Mouse (Mus musculus): ENCODE data around the gene A930017K11Rik. TPM values are rescaled to one million over a fixed set of nuclear protein-coding genes. Genes with fewer than 3 reads are reported as not detected.
A peak's percentile ranks its signal among the peaks of the same experiment; 100 is the strongest.

The A930017K11Rik gene
- polyA plus RNA-seq, 1 experiment from 2014 or later: 0.55 TPM

GRCm38 (mm10) chr17:25970954-25971707 is 18.8 kb upstream of the A930017K11Rik start:
- Histone ChIP-seq H3K27ac (no peak overlapping the region), H3K4me1 (peaks cover 7% of the 10 kb centered on the region), H3K36me3 (peaks cover 17% of the 10 kb centered on the region; the same call in 1 of the 2 replicates), H3K9me3 (no peaks in the 10 kb centered on the region), H3K27me3 (ENCODE audit: insufficient read depth, poor library complexity, severe bottlenecking) (no peaks in the 10 kb centered on the region), H3K4me3 (no peak overlapping the region)
- WGBS: 84% methylated on average over 4 of the region's 4 CpGs
- DNase-seq (ENCODE audit: low spot score): no peak

GRCm38 (mm10) chr17:25970448-25970847 is 18.1 kb upstream of the A930017K11Rik start:
- Histone ChIP-seq H3K27ac (no peak overlapping the region), H3K4me3 (no peak overlapping the region), H3K4me1 (peaks cover 7% of the 10 kb centered on the region), H3K9me3 (no peaks in the 10 kb centered on the region), H3K27me3 (ENCODE audit: insufficient read depth, poor library complexity, severe bottlenecking) (no peaks in the 10 kb centered on the region), H3K36me3 (peaks cover 17% of the 10 kb centered on the region)
- DNase-seq (ENCODE audit: low spot score): no peak
- 94% methylated on average over 9 of the region's 9 CpGs for WGBS

- H3K4me1 ChIP-seq: peaks cover 6% of the 10 kb centered on the region
- H3K4me3 ChIP-seq: no peak overlapping the region
- DNase-seq (ENCODE audit: low spot score): no peak
- peaks cover 34% of the 10 kb centered on the region for H3K36me3 ChIP-seq
- H3K9me3 ChIP-seq: no peaks in the 10 kb centered on the region
- WGBS: 80% methylated on average over 1 of the region's 1 CpGs
- no peaks in the 10 kb centered on the region for H3K27me3 ChIP-seq (ENCODE audit: insufficient read depth, poor library complexity, severe bottlenecking)
- H3K27ac ChIP-seq: no peak overlapping the region
Measured at GRCm38 (mm10) chr17:25968176-25968575, 15.8 kb upstream of the A930017K11Rik start.

- no peak overlapping the region for H3K4me3 ChIP-seq
- DNase-seq (ENCODE audit: low spot score): no peak
- H3K27me3 ChIP-seq (ENCODE audit: insufficient read depth, poor library complexity, severe bottlenecking): no peaks in the 10 kb centered on the region
- no peak overlapping the region for H3K27ac ChIP-seq
- peaks cover 35% of the 10 kb centered on the region for H3K36me3 ChIP-seq
- H3K4me1 ChIP-seq: peaks cover under 1% of the 10 kb centered on the region
- 74% methylated on average over 3 of the region's 3 CpGs for WGBS
- H3K9me3 ChIP-seq: no peaks in the 10 kb centered on the region
Measured at GRCm38 (mm10) chr17:25967652-25968051, 15.3 kb upstream of the A930017K11Rik start.

GRCm38 (mm10) chr17:25964271-25964670 is 11.9 kb upstream of the A930017K11Rik start:
- Histone ChIP-seq H3K9me3 (no peaks in the 10 kb centered on the region), H3K36me3 (peaks cover 64% of the 10 kb centered on the region), H3K4me1 (no peaks in the 10 kb centered on the region), H3K27me3 (ENCODE audit: insufficient read depth, poor library complexity, severe bottlenecking) (no peaks in the 10 kb centered on the region), H3K4me3 (no peak overlapping the region), H3K27ac (no peak overlapping the region)
- WGBS: 84% methylated on average over 7 of the region's 7 CpGs
- no peak for DNase-seq (ENCODE audit: low spot score)

- Histone ChIP-seq H3K9me3 (no peaks in the 10 kb centered on the region), H3K36me3 (peaks cover 82% of the 10 kb centered on the region)
- 93% methylated on average over 7 of the region's 7 CpGs for WGBS
Measured at GRCm38 (mm10) chr17:25962413-25962905, 10.1 kb upstream of the A930017K11Rik start.

GRCm38 (mm10) chr17:25961566-25961965 is 9.2 kb upstream of the A930017K11Rik start:
- peak; percentile 92 for DNase-seq (ENCODE audit: low spot score)
- Histone ChIP-seq H3K4me1 (no peaks in the 10 kb centered on the region; the same call in 1 of the 2 replicates), H3K9me3 (no peaks in the 10 kb centered on the region), H3K27ac (no peak overlapping the region), H3K4me3 (no peak overlapping the region), H3K27me3 (ENCODE audit: insufficient read depth, poor library complexity, severe bottlenecking) (no peaks in the 10 kb centered on the region), H3K36me3 (peaks cover 83% of the 10 kb centered on the region)
- WGBS: 87% methylated on average over 5 of the region's 5 CpGs

More at GRCm38 (mm10) chr17:25962413-25962905, 10.1 kb upstream of the A930017K11Rik start:
- Histone ChIP-seq H3K27ac (no peak overlapping the region), H3K4me1 (no peaks in the 10 kb centered on the region), H3K27me3 (ENCODE audit: insufficient read depth, poor library complexity, severe bottlenecking) (no peaks in the 10 kb centered on the region), H3K4me3 (no peak overlapping the region)
- DNase-seq (ENCODE audit: low spot score): no peak

- Histone ChIP-seq H3K27ac (peak overlapping the region; percentile 31; the same call in 1 of the 2 replicates), H3K27me3 (ENCODE audit: insufficient read depth, poor library complexity, severe bottlenecking) (peaks cover 1% of the 10 kb centered on the region), H3K4me3 (no peak overlapping the region), H3K9me3 (no peaks in the 10 kb centered on the region), H3K36me3 (peaks cover 73% of the 10 kb centered on the region), H3K4me1 (no peaks in the 10 kb centered on the region; the same call in 1 of the 2 replicates)
- no peak for DNase-seq (ENCODE audit: low spot score)
- 90% methylated on average over 23 of the region's 23 CpGs for WGBS
Measured at GRCm38 (mm10) chr17:25959630-25960467, 7.5 kb upstream of the A930017K11Rik start.

- H3K4me1 ChIP-seq: no peaks in the 10 kb centered on the region; the same call in 1 of the 2 replicates
- H3K4me3 ChIP-seq: no peak overlapping the region
- H3K27ac ChIP-seq: no peak overlapping the region
- DNase-seq (ENCODE audit: low spot score): no peak
- peaks cover 9% of the 10 kb centered on the region for H3K27me3 ChIP-seq (ENCODE audit: insufficient read depth, poor library complexity, severe bottlenecking)
- no peaks in the 10 kb centered on the region for H3K9me3 ChIP-seq
- 90% methylated on average over 11 of the region's 11 CpGs for WGBS
- H3K36me3 ChIP-seq: peaks cover 64% of the 10 kb centered on the region
Measured at GRCm38 (mm10) chr17:25958771-25959494, 6.6 kb upstream of the A930017K11Rik start.

- WGBS: 88% methylated on average over 14 of the region's 14 CpGs
- no peak for DNase-seq (ENCODE audit: low spot score)
- H3K36me3 ChIP-seq: peaks cover 52% of the 10 kb centered on the region
- no peak overlapping the region for H3K27ac ChIP-seq
- peaks cover 22% of the 10 kb centered on the region for H3K27me3 ChIP-seq (ENCODE audit: insufficient read depth, poor library complexity, severe bottlenecking)
- H3K9me3 ChIP-seq: no peaks in the 10 kb centered on the region
- no peak overlapping the region for H3K4me3 ChIP-seq
- no peaks in the 10 kb centered on the region; the same call in 1 of the 2 replicates for H3K4me1 ChIP-seq
Measured at GRCm38 (mm10) chr17:25957586-25958051, 5.3 kb upstream of the A930017K11Rik start.

- Histone ChIP-seq H3K27ac (no peak overlapping the region), H3K9me3 (no peaks in the 10 kb centered on the region), H3K4me3 (no peak overlapping the region), H3K36me3 (peaks cover 43% of the 10 kb centered on the region), H3K27me3 (ENCODE audit: insufficient read depth, poor library complexity, severe bottlenecking) (peaks cover 32% of the 10 kb centered on the region), H3K4me1 (peaks cover 9% of the 10 kb centered on the region)
- no peak for DNase-seq (ENCODE audit: low spot score)
- WGBS: 75% methylated on average over 7 of the region's 7 CpGs
Measured at GRCm38 (mm10) chr17:25956631-25957030, 4.3 kb upstream of the A930017K11Rik start.

- Histone ChIP-seq H3K36me3 (peaks cover 39% of the 10 kb centered on the region), H3K4me1 (peaks cover 13% of the 10 kb centered on the region), H3K9me3 (no peaks in the 10 kb centered on the region), H3K27me3 (ENCODE audit: insufficient read depth, poor library complexity, severe bottlenecking) (peaks cover 36% of the 10 kb centered on the region), H3K27ac (no peak overlapping the region), H3K4me3 (no peak overlapping the region)
- no peak for DNase-seq (ENCODE audit: low spot score)
- WGBS: 77% methylated on average over 7 of the region's 7 CpGs
Measured at GRCm38 (mm10) chr17:25956201-25956600, 3.8 kb upstream of the A930017K11Rik start.
